Mouse (Mus musculus): ENCODE measurements at regions not wholly inside any gene's neighbourhood (a gene's known extent, or its start where the extent isn't known, plus 50 kb on each side); places are given as distances from the start of the nearest gene placed in this dataset.

DNA sequence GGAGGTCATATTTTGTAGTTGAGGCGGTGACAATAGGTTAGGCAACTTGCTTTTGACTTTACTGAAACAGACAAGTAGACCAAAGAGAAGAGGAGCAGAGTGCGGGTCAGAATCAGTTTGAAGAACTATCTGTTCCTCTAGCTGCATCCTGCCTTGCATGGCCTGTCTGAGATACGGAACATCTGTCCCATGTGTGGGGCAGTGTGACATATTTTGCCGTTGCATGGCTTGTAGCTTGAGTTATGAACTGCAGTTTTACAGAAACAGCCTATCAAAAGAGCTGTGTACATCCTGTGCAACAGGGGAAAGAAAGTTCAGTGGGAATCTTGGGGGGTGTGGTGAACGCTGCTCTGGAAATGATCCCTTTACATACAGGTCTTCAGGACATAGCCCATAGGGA is 718.9 kb upstream of the Igfbp3 start:
- Histone ChIP-seq H3K9me3 (no peaks in the 10 kb centered on the region), H3K4me3 (no peak overlapping the region), H3K4me1 (no peaks in the 10 kb centered on the region), H3K27ac (no peak overlapping the region), H3K4me2 (no peak overlapping the region), H3K9ac (no peak overlapping the region), H3K27me3 (no peaks in the 10 kb centered on the region), H3K36me3 (no peaks in the 10 kb centered on the region)
- no peak for ATAC-seq (ENCODE audit: insufficient number of reproducible peaks, low FRiP score, low TSS enrichment, low read depth)
- WGBS: 91% methylated on average over 5 of the region's 5 CpGs

DNA sequence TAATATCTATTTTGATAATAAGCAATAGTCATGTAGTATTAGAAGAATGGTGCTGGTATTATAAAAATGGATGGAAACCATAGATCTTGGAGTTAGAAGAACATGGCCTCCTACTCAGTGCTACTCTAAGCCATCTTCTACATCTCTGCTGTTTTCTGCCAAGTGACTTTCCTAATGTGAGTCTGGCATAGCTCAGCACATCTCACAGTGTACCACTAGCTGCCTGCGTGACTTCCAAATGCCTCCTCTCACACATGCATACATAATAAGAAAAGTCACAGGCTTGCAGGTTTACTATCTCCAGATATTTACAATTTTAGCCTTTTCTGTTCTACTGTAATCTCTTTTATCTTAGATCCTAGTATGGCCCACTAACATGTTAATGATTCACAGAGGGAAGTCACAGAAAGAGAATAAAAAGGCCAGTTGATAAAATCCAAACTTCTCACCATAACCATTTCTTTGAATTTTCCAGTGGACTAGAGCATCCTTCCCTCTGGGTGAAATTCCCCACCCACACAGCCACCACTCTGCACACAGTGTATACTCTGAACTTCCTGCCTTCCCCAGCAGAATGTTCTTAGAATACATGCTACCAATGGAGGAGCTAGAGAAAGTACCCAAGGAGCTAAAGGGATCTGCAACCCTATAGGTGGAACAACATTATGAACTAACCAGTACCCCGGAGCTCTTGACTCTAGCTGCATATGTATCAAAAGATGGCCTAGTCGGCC is 717.5 kb upstream of the Igfbp3 start:
- Histone ChIP-seq H3K27me3 (no peaks in the 10 kb centered on the region), H3K27ac (no peak overlapping the region), H3K4me2 (no peak overlapping the region), H3K36me3 (no peaks in the 10 kb centered on the region), H3K9ac (no peak overlapping the region), H3K4me1 (no peaks in the 10 kb centered on the region), H3K9me3 (no peaks in the 10 kb centered on the region), H3K4me3 (no peak overlapping the region)
- ATAC-seq (ENCODE audit: insufficient number of reproducible peaks, low FRiP score, low TSS enrichment, low read depth): no peak
- WGBS: 90% methylated on average over 3 of the region's 3 CpGs

DNA sequence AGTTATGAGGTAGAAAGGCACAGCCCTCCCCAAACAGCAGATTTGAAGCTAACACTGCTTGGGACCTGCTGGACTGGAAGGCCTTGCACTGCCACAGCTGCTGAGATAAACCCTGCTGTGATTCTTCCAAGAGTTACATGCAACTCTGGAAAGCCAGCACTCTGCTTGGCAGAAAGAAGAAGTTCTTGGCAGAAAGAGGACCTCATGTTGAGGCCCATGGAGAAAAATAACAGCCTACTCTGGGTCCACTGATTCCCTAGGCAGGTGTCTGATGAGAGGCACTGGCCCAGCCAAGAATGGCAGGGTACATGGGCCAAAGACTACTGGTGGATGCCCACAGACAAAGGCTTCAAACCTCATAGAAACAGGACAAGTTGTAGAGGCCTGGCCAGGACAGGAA is 714.0 kb upstream of the Igfbp3 start:
- Histone ChIP-seq H3K9ac (no peak overlapping the region), H3K36me3 (no peaks in the 10 kb centered on the region), H3K9me3 (no peaks in the 10 kb centered on the region), H3K4me3 (no peak overlapping the region), H3K4me2 (no peak overlapping the region), H3K4me1 (no peaks in the 10 kb centered on the region), H3K27ac (no peak overlapping the region), H3K27me3 (no peaks in the 10 kb centered on the region)
- no peak for ATAC-seq (ENCODE audit: insufficient number of reproducible peaks, low FRiP score, low TSS enrichment, low read depth)

DNA sequence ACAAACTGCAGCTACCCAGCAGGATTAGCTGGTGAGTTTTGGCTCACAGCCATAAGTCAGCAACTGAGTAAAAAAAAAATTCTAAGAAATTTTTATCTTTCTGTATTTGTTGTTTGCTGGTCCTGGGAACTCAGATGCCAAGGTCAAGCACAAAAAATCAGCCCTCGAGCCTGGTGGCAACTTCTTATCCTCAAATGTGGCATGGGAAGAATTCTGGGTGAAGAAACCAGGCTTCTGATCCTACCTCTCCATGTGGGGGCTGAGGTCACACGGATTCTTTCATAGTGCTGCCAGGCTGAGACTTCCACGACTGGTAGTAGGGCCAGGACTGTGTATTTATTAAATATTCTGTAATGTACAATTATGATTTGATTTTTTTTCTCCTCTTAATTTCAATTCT is 698.3 kb upstream of the Igfbp3 start:
- WGBS: 71% methylated on average over 3 of the region's 3 CpGs
- H3K36me3 ChIP-seq: no peaks in the 10 kb centered on the region
- no peak for ATAC-seq (ENCODE audit: insufficient number of reproducible peaks, low FRiP score, low TSS enrichment, low read depth)

DNA sequence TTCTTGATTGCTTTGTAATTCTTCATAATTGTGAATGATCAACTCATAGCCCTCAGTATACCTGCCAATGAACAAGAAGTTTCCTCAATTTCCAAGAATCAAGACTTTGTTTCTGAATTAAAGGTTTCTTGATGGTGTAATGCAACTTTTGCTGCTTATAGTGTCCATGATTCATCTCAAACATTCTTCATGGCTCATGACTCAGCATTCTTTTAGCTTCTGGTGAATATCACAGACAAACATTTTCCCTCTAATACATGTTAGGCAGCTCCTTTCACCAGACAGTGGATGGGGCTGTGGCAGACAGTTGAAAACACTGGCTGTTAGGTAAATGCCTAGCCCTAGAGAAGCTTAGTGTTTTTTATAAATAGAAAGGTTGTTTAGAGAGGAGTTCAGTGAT is 686.5 kb upstream of the Igfbp3 start:
- H3K9me3 ChIP-seq: no peaks in the 10 kb centered on the region
- no peak overlapping the region for H3K4me3 ChIP-seq
- H3K4me2 ChIP-seq: no peak overlapping the region
- no peaks in the 10 kb centered on the region for H3K36me3 ChIP-seq
- no peaks in the 10 kb centered on the region for H3K27me3 ChIP-seq
- no peaks in the 10 kb centered on the region for H3K4me1 ChIP-seq
- no peak overlapping the region for H3K27ac ChIP-seq
- H3K9ac ChIP-seq: no peak overlapping the region
- ATAC-seq (ENCODE audit: insufficient number of reproducible peaks, low FRiP score, low TSS enrichment, low read depth): no peak

More for the DNA sequence above, 698.3 kb upstream of the Igfbp3 start:
- no peaks in the 10 kb centered on the region for H3K4me1 ChIP-seq
- H3K4me2 ChIP-seq: no peak overlapping the region
- H3K9ac ChIP-seq: no peak overlapping the region
- no peaks in the 10 kb centered on the region for H3K9me3 ChIP-seq
- no peaks in the 10 kb centered on the region for H3K27me3 ChIP-seq
- no peak overlapping the region for H3K4me3 ChIP-seq
- H3K27ac ChIP-seq: no peak overlapping the region

DNA sequence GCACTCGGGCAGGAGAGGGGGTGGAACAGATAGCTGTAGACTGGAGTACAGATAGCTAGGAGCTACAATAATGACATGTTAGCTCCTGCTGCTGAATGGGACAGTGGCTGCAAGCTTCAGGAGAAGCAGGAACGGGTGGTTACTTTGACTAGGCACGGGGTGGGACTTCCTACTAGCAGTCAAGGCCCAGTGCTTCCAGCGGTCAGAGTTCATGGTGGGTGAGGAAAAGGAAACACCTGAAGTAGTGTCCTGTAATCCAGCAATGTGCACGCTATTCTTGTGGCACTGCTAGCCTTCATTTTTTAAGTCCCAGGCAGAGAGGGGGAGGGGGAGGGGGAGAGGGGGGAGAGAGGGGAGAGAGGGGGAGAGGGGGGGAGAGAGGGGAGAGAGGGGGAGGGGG is 684.5 kb upstream of the Igfbp3 start:
- H3K27me3 ChIP-seq: no peaks in the 10 kb centered on the region

DNA sequence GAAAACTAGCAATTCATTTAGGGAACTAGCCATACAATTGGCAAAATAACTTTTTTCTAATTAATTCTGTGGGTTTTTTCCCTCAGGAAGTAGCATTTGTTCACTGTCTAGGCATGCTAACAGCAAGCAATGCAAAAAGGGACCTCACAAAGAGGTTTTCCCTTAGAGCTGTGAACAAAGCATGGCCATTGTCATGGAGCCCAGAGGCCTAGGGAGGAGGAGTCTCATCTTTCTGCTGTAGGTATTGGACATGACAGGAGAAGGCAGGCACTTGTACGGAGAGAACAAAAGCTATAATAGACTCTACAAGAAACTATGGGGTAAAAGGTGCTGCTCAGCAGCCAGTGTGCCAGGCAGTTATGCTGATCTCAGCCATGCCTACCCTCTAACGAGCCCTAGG is 666.8 kb upstream of the Igfbp3 start:
- no peak for ATAC-seq (ENCODE audit: insufficient number of reproducible peaks, low FRiP score, low TSS enrichment, low read depth)
- Histone ChIP-seq H3K9ac (no peak overlapping the region), H3K4me2 (no peak overlapping the region), H3K4me3 (no peak overlapping the region), H3K9me3 (no peaks in the 10 kb centered on the region), H3K36me3 (no peaks in the 10 kb centered on the region), H3K27me3 (no peaks in the 10 kb centered on the region), H3K4me1 (no peaks in the 10 kb centered on the region), H3K27ac (no peak overlapping the region)
- WGBS: 61% methylated on average over 2 of the region's 2 CpGs

More for the DNA sequence above, 684.5 kb upstream of the Igfbp3 start:
- H3K9me3 ChIP-seq: no peaks in the 10 kb centered on the region
- 49% methylated on average over 5 of the region's 5 CpGs for WGBS
- no peaks in the 10 kb centered on the region for H3K4me1 ChIP-seq
- no peak overlapping the region for H3K9ac ChIP-seq
- H3K4me2 ChIP-seq: no peak overlapping the region
- H3K4me3 ChIP-seq: no peak overlapping the region
- no peak for ATAC-seq (ENCODE audit: insufficient number of reproducible peaks, low FRiP score, low TSS enrichment, low read depth)
- H3K27ac ChIP-seq: no peak overlapping the region
- H3K36me3 ChIP-seq: no peaks in the 10 kb centered on the region

DNA sequence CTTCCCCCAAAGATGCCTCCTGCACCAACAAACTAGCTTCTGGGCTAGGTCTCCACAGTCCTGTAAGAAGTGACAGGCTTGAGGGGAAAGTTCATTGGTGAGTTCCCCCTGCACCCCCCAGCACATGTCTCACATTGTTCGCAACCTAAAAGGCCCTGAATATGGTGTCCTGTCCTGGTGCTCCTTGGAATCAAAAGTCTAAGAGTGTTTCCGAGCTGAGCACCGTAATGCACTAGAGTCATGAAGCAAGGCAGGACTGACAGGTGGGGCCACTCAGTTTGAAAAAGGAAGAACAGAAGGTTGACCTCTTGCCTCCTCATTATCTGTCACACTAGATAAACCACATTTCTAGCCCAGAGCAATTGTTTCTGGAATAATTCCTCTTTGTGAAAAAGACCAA is 650.4 kb upstream of the Igfbp3 start:
- no peak overlapping the region for H3K4me2 ChIP-seq
- ATAC-seq (ENCODE audit: insufficient number of reproducible peaks, low FRiP score, low TSS enrichment, low read depth): no peak
- 69% methylated on average over 3 of the region's 3 CpGs for WGBS
- no peaks in the 10 kb centered on the region for H3K27me3 ChIP-seq
- H3K4me1 ChIP-seq: no peaks in the 10 kb centered on the region
- H3K27ac ChIP-seq: no peak overlapping the region
- no peak overlapping the region for H3K9ac ChIP-seq
- no peak overlapping the region for H3K4me3 ChIP-seq
- no peaks in the 10 kb centered on the region for H3K9me3 ChIP-seq
- no peaks in the 10 kb centered on the region for H3K36me3 ChIP-seq

DNA sequence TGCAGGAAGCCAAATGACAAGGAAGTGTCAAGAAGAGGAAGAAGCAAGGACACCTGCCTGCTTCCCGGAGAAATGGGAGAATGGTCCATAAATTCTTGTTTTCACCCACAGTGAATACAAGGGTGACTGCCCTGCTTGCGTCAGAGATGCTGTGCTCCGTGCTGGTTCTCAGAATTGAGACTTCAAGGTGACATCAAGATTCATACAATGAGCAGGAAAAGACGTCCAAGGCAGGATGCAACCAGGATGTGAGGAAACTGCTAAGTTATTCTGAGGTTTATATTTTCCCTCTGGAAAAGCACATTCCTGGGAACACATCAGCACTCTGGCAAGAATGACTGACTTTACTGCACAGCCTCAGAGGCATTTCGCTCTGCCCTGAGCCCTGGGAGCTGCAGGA is 650.0 kb upstream of the Igfbp3 start:
- no peak for ATAC-seq (ENCODE audit: insufficient number of reproducible peaks, low FRiP score, low TSS enrichment, low read depth)
- H3K27me3 ChIP-seq: no peaks in the 10 kb centered on the region
- no peak overlapping the region for H3K27ac ChIP-seq
- H3K9ac ChIP-seq: no peak overlapping the region
- H3K36me3 ChIP-seq: no peaks in the 10 kb centered on the region
- no peaks in the 10 kb centered on the region for H3K9me3 ChIP-seq
- WGBS: 68% methylated on average over 5 of the region's 5 CpGs
- H3K4me2 ChIP-seq: no peak overlapping the region
- no peaks in the 10 kb centered on the region for H3K4me1 ChIP-seq
- no peak overlapping the region for H3K4me3 ChIP-seq

DNA sequence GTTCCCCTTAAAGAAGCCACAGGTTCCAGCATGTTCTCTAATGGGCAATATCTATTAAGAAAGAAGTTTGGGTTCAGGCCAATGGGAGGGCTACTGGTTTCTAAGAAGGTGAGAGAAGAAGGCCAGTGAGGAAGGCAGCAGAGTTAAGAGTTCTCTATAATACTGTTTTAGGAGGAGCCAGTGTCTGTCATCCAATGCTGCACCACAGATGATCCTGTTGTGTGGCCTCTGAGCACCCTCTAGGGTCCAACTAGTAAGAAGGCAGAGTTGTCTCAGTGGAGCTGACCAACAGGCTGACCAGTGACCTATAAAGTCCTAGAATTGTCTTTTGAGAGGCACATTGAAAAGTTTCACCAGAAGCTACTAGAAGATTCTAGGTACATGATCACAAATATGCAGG is 648.8 kb upstream of the Igfbp3 start:
- H3K4me3 ChIP-seq: no peak overlapping the region
- no peak overlapping the region for H3K27ac ChIP-seq
- no peaks in the 10 kb centered on the region for H3K36me3 ChIP-seq
- H3K9ac ChIP-seq: no peak overlapping the region
- ATAC-seq (ENCODE audit: insufficient number of reproducible peaks, low FRiP score, low TSS enrichment, low read depth): no peak
- H3K27me3 ChIP-seq: no peaks in the 10 kb centered on the region
- no peaks in the 10 kb centered on the region for H3K4me1 ChIP-seq
- H3K4me2 ChIP-seq: no peak overlapping the region
- no peaks in the 10 kb centered on the region for H3K9me3 ChIP-seq

DNA sequence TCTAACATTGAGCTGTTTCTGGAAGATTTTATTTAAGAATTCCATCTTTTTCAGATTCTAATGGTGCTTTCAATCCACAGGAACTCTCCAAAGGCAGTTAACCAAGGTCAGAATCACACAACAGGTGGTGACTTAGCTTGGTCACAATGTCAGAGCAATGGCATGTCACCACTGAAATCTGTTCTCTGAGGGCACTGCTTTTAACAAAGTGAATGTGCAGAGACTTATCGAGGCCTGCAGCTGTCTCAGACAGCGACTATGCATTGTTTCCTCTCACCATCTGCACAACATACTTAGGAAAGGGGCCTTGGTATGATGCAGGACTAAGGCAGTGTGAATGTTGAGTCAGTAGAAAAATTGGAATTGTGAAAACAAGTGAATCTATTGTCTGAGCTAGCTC is 638.9 kb upstream of the Igfbp3 start:
- Histone ChIP-seq H3K4me2 (no peak overlapping the region), H3K27me3 (no peaks in the 10 kb centered on the region), H3K9me3 (no peaks in the 10 kb centered on the region), H3K4me3 (no peak overlapping the region), H3K36me3 (no peaks in the 10 kb centered on the region), H3K27ac (no peak overlapping the region), H3K9ac (no peak overlapping the region), H3K4me1 (no peaks in the 10 kb centered on the region)
- WGBS: 60% methylated on average over 2 of the region's 2 CpGs
- no peak for ATAC-seq (ENCODE audit: insufficient number of reproducible peaks, low FRiP score, low TSS enrichment, low read depth)

DNA sequence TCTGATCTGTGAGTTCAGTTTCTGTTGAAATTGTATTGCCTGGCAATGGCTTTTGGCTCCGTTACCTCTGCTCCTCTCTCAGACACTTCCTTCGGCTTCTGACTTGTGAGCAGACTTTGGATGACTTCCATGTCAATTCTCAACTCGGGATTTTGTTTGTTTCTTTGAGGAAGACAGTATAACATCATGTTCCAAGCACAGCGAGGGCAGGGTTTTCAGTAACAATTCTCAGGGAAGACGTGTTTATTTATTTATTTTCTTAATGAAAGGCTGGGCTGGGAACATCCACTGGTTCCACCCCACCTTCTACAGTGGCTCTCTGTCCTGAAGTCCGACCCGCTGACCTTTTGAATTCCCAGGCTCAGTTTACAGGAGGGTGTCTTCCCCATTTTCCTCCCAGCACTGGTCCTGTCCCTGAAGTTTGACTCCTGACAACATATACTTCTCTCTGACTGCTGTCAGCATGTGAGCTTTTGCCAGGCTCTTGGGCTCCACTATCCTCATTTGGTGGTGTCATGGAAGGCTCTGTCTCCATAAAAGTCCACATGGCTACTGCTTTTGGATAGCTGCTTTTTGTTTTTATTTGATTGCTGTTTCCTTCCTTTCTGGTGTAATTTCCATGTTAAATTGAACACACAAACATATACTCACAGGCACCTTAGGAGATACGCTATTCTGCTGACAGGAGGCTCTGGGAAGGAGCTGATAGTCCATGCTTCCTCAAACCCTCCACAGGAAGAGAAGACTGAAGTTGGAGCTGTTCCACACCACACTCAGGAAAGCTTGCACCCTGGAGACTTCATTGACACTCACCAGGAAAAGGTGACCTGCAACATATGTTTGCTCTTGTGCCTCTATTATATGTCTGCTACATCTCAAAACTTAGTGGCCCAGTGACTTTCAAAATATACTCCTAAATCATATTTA is 624.9 kb upstream of the Igfbp3 start:
- Histone ChIP-seq H3K4me2 (no peak overlapping the region), H3K4me1 (no peaks in the 10 kb centered on the region), H3K27me3 (no peaks in the 10 kb centered on the region), H3K27ac (no peak overlapping the region), H3K9me3 (no peaks in the 10 kb centered on the region), H3K9ac (no peak overlapping the region), H3K4me3 (no peak overlapping the region), H3K36me3 (no peaks in the 10 kb centered on the region)
- WGBS: 59% methylated on average over 8 of the region's 8 CpGs
- ATAC-seq (ENCODE audit: insufficient number of reproducible peaks, low FRiP score, low TSS enrichment, low read depth): no peak
